Mouse (Mus musculus) bone marrow, adult 2 months (tissue): ENCODE measurements around the gene Alox5ap. TPM values are rescaled to one million over a fixed set of nuclear protein-coding genes. Genes with fewer than 3 reads are reported as not detected.

Experiments used
- H3K27ac ChIP-seq: fragments of 200-500 bp; 2 replicates; pipeline ENCODE4 v1.5.1; 2012; ENCODE audit warnings: low read depth, mild to moderate bottlenecking, control low read depth, inconsistent platforms, low read length; ENCODE audit not compliant: control insufficient read depth, poor library complexity, insufficient read depth
- H3K4me1 ChIP-seq: fragments of 200-500 bp; 2 replicates; pipeline ENCODE4 v1.6.1; 2011; ENCODE audit warnings: low read length; ENCODE audit not compliant: control insufficient read depth, insufficient read depth
- H3K4me3 ChIP-seq: fragments of 200-500 bp; replicated peaks from 2 replicates; pipeline ENCODE3; 2011; ENCODE audit warnings: mild to moderate bottlenecking, low read depth, low read length, control low read depth; ENCODE audit not compliant: control insufficient read depth
- CTCF ChIP-seq: fragments of 200-500 bp; IDR thresholded peaks from 2 replicates; pipeline ENCODE4 v1.5.1; 2011; ENCODE audit warnings: low read length, control low read depth; ENCODE audit not compliant: control insufficient read depth, insufficient read depth
- POLR2A ChIP-seq: fragments of 200-500 bp; IDR thresholded peaks from 2 replicates; pipeline ENCODE4 v1.6.1; 2011; ENCODE audit warnings: low read depth, mild to moderate bottlenecking, control low read depth, low read length, borderline replicate concordance; ENCODE audit not compliant: control insufficient read depth
- WGBS: fragments of 180-500 bp; shearing (Covaris S2); methylation state at CpG from one replicate; pipeline ENCODE4 v1.1.7; 2018; 5-methylcytosine and 5-hydroxymethylcytosine counted together
- polyA plus RNA-seq: library from polyadenylated mRNA; stranded (reverse); fragments of >200 nt; gene quantifications from 2 replicates; pipeline ENCODE4 v1.2.4, GENCODE M21; 2011; ENCODE audit warnings: low replicate concordance; ENCODE audit not compliant: missing spikeins, insufficient read depth, insufficient read length

Gene Alox5ap
- polyA plus RNA-seq, 1 experiment, result 287 TPM

DNA sequence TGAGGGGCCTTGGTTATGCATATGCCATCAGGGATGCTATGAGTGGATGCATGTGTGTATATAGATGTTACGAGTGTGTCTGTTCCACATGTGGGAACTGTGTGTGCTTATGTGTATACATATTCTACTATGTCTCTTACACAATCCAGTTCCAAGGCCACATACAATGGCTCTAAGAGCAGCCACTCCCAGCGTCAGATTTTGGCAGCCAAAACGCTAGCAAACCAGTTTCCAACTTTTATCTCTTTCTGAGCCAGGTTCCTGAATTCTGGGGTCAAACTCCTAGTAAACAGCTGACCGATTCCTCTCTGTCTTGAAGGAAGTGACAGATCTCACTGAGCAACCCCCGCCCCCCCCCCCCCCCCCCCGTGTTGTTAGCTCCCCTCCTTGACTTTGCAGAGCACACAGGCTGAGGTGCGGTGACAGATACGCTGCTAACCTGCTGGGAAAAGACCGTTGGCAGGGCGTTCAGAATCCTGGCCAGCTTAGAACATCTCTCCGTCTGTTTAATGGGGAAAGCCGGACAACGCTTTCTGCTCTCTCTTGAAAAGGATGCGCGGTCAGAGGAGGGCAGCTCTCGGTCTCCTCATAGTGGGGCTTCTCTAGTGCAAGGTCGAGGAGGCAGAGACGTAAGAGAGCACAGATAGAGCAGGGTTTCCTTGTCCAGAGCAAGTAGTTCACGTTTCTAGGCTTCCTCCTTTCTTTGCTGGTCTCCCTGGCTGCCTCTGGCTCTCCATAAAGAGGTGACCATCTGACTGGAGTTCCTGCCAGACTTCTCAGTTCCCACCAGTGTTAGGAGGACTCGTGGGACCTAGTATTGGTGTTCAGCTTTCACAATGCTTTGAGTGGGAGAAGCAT is 17.3 kb upstream of the Alox5ap start:
- H3K4me3 ChIP-seq, result peak overlapping the region; percentile 57
- WGBS, result 8% methylated on average over 20 of the region's 20 CpGs
- TF ChIP-seq CTCF (no peak), POLR2A (no peak)

DNA sequence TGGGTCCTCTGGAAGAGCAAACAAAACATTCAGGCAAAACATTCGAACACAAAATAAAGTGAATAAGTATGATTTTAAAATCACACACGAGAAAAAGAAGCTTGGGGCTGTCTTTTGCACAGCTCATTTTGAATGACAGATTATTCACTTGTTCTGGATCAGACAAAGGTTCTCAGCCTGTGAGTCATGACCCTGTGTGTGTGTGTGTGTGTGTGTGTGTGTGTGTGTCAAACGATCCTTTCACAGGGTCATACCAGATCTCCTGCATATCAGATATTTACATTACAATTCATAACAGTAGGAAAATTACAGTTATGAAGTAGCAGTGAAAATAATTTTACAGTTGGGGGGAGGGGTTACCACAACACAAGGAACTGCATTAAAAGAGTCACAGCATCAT is 12.3 kb upstream of the Alox5ap start:
- 66% methylated on average over 3 of the region's 3 CpGs for WGBS
- Histone ChIP-seq H3K27ac (no peak overlapping the region), H3K4me3 (no peak overlapping the region), H3K4me1 (no peaks in the 10 kb centered on the region; the same call in 1 of the 2 replicates)
- TF ChIP-seq POLR2A (no peak), CTCF (no peak)

More for the DNA sequence above, 17.3 kb upstream of the Alox5ap start:
- Histone ChIP-seq H3K4me1 (peaks cover 2% of the 10 kb centered on the region; the same call in 1 of the 2 replicates), H3K27ac (peak overlapping the region; percentile 94)

DNA sequence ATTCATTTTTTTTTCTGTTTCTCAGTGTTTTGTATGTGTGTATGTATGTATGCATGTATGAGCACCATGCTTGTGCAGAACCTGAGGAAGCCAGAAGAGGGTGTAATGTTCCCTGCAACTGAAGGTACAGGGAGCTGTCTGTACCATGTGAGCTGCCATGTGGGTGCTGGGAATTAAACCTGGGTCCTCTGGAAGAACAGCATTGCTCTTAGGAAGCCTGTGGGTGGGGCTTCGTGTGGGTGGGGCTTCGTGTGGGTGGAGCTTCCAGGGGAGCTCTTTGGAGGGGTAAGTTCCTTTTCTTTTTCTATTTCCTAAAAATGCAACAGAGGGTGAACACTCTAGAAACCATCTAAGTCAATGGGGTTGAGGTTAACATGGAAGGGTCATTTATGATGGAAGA is 11.1 kb upstream of the Alox5ap start:
- Histone ChIP-seq H3K27ac (no peak overlapping the region), H3K4me1 (no peaks in the 10 kb centered on the region; the same call in 1 of the 2 replicates), H3K4me3 (no peak overlapping the region)
- WGBS, result 54% methylated on average over 2 of the region's 2 CpGs
- no peak for TF ChIP-seq CTCF
- no peak for TF ChIP-seq POLR2A

DNA sequence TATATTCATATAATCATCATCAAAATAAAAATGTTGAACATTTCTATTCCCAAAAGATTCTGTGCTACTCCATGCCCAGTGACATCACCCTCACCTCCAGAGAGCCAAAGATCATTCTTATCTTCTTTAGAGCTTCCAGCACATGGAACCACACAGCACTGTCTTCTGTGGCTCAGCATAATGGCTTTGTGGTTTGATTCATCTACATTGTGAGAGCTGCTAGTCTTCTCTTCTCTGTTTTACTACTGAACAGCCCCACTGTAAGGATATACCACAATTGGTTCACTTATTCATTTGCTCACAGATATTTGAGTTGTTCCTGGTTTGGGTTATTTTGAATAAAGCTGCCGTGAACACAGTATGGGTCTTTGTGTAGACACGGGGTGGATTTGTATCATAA is 9.0 kb upstream of the Alox5ap start:
- TF ChIP-seq CTCF (no peak), POLR2A (no peak)
- H3K27ac ChIP-seq, result no peak overlapping the region
- H3K4me1 ChIP-seq, result no peaks in the 10 kb centered on the region
- no peak overlapping the region for H3K4me3 ChIP-seq
- WGBS, result 62% methylated on average over 2 of the region's 2 CpGs

DNA sequence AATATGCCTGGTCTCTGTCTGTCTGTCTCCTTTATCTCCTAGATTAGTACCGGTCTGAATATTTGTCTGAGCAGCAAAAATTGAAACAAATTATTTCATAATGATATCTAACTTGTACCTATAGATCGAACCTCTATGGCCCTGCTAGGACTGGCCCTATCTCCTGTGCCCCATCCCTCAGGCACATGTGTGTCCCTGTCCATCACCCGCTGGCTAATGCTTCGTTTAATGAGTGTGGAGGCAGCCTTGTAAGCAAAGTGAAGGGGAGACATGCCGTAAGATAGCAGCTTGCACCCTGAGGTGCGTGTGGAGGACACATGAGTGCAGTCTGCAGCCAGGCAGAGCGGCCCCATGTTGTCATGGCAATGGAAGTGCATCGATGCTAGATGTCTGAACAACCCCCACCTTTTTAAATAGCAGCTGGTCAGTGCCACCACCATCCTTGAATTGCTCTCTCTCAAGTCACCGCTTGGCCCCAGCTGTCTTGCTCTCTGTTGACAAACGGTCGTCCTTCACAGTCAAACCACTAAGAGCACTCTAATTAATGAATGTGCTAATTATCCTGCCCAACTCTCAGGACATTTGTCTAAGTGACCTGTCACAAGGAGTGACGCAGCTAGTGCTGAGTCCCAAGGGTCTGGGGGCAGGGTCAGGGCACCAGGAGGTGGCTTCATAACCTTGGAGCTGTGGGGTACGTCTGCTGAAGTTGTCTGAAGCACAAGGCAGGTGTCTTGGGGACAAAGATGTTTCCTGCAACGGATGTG is 6.9 kb upstream of the Alox5ap start:
- Histone ChIP-seq H3K4me1 (no peaks in the 10 kb centered on the region), H3K4me3 (no peak overlapping the region), H3K27ac (no peak overlapping the region)
- TF ChIP-seq CTCF (no peak), POLR2A (no peak)
- 78% methylated on average over 14 of the region's 14 CpGs for WGBS

DNA sequence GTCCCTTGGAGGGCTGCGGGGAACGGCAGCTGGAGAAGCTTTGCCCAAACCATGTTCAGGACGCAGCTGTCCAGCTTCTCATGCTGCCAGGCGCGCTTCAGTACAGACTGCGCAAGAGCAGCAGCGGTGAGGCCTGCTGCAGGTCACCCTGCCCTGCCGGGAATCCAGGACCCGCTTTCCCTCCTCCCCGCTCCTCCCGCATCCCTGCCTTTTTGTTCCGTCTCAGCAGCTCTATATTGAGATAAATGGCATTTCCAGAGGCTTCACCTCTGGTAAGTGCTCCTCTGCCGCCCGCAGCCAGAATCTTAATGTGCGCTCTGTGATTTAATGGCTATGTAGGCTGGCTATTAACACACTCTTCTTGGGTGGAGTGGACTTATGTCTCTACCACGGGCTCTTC is 5.5 kb upstream of the Alox5ap start:
- H3K4me1 ChIP-seq, result no peaks in the 10 kb centered on the region
- 89% methylated on average over 16 of the region's 16 CpGs for WGBS
- no peak overlapping the region for H3K4me3 ChIP-seq
- TF ChIP-seq CTCF (no peak), POLR2A (no peak)
- no peak overlapping the region for H3K27ac ChIP-seq

DNA sequence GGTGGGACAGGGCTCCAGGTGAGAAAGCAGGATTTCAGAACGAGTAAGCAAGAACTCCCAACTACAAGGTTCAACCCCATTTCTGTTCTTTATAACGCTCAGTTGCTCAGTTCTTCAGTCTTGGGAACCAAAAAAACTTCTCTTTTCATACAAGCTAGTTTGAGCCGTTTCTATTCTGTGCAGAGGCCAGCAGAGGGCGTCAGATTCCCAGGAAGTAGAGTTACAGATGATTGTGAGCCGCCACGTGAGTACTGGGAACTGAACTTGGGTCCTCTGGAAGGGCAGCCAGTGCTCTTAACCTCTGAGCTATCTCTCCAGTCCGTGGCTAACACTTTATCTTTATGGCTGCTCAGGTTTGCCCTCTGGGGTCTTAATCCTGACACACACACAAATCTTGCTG is 3.1 kb upstream of the Alox5ap start:
- no peak overlapping the region for H3K27ac ChIP-seq
- H3K4me3 ChIP-seq, result no peak overlapping the region
- no peaks in the 10 kb centered on the region for H3K4me1 ChIP-seq
- WGBS, result 76% methylated on average over 7 of the region's 7 CpGs
- no peak for TF ChIP-seq POLR2A
- TF ChIP-seq CTCF, result no peak

DNA sequence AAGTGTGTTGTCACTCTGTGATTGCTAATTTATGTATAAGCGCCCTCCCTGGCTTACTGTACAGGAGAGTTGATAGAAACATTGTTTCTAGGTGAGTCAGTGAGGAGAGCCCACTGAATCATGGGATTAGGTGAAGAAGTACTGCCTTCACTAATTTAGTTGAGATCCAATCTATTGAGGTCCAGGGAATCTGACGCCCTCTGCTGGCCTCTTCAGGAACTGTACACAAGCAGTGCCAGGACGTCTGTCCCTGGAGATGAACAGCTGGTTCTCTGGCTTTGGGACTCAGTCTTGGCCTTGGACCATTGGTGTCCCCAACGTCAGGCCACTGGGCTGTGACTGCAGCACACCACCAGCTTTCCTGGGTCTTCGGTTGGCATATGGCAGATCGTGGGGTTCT is 2.7 kb upstream of the Alox5ap start:
- TF ChIP-seq POLR2A (no peak), CTCF (peak; percentile 62)
- Histone ChIP-seq H3K4me1 (no peaks in the 10 kb centered on the region), H3K27ac (no peak overlapping the region), H3K4me3 (no peak overlapping the region)
- 67% methylated on average over 6 of the region's 6 CpGs for WGBS
